Mouse (Mus musculus): Measurements from ENCODE around the gene Gm10229.
"Not testable (repeated sequence)": the region's sequence is repeated elsewhere in the genome, so short reads cannot be mapped to it uniquely, and the experiment has no call there.

Gm10229 gene

GRCm38 (mm10) chr16:89014984-89015383, at the start of gene Gm10229:
TSS of gene Gm10229 (plus strand) at chr16:89015284.
- DNase-seq = not testable (repeated sequence)

- DNase-seq = no peak
These were observed 4.4 kb upstream of the Gm10229 start, which contains the start of gene Krtap22-2 for GRCm38 (mm10) chr16:89010659-89011058. TSS of gene Krtap22-2 (minus strand) at chr16:89010759.

GRCm38 (mm10) chr16:89013973-89014372, 1.1 kb upstream of the Gm10229 start:
- DNase-seq = no peak

- not testable (repeated sequence) for DNase-seq
These were observed 16.3 kb downstream of the Gm10229 start, which contains the start of gene Krtap6-1 for GRCm38 (mm10) chr16:89031399-89031798. TSS of gene Krtap6-1 (plus strand) at chr16:89031699.

- not testable (repeated sequence) for DNase-seq
These were observed 26.3 kb downstream of the Gm10229 start, which contains the start of gene Gm10228 for GRCm38 (mm10) chr16:89041372-89041771. TSS of gene Gm10228 (minus strand) at chr16:89041472.

GRCm38 (mm10) chr16:89047783-89048182, 32.7 kb downstream of the Gm10229 start, which contains the start of gene Krtap6-5:
TSS of gene Krtap6-5 (minus strand) at chr16:89047883.
- no peak for DNase-seq

- not testable (repeated sequence) for DNase-seq
These were observed 48.8 kb downstream of the Gm10229 start, which contains the start of gene 1110025L11Rik for GRCm38 (mm10) chr16:89063902-89064301. TSS of gene 1110025L11Rik (minus strand) at chr16:89064002.
